Mouse (Mus musculus) brain, adult 2 months (tissue): Measurements from ENCODE around the gene Iqsec1.

ENCODE experiments used
- DNase-seq: peaks from one replicate; pipeline ENCODE4 v3.0.0; 2011; ENCODE audit warnings: low read depth, low spot score

Gene Iqsec1

GRCm38 (mm10) chr6:90728491-90728931 lies 260.0 kb downstream of the Iqsec1 start:
- peak; percentile 88 for DNase-seq

GRCm38 (mm10) chr6:90727826-90728225 lies 260.7 kb downstream of the Iqsec1 start:
- no peak for DNase-seq

- no peak for DNase-seq
These were observed 261.8 kb downstream of the Iqsec1 start for GRCm38 (mm10) chr6:90726711-90727122.

GRCm38 (mm10) chr6:90725526-90725925 lies 263.0 kb downstream of the Iqsec1 start:
- no peak for DNase-seq

GRCm38 (mm10) chr6:90722993-90723392 lies 265.5 kb downstream of the Iqsec1 start:
- peak; percentile 53 for DNase-seq

GRCm38 (mm10) chr6:90720996-90721746 lies 267.3 kb downstream of the Iqsec1 start:
- peak; percentile 58 for DNase-seq

- DNase-seq: no peak
These were observed 268.3 kb downstream of the Iqsec1 start for GRCm38 (mm10) chr6:90720201-90720600.

GRCm38 (mm10) chr6:90719402-90719801 lies 269.1 kb downstream of the Iqsec1 start:
- DNase-seq: no peak

- peak; percentile 59 for DNase-seq
These were observed 270.0 kb downstream of the Iqsec1 start for GRCm38 (mm10) chr6:90718477-90718876.

GRCm38 (mm10) chr6:90717711-90718110 lies 270.8 kb downstream of the Iqsec1 start:
- peak; percentile 62 for DNase-seq

GRCm38 (mm10) chr6:90716853-90717252 lies 271.6 kb downstream of the Iqsec1 start:
- no peak for DNase-seq

- peak; percentile 59 for DNase-seq
These were observed 272.3 kb downstream of the Iqsec1 start for GRCm38 (mm10) chr6:90716066-90716704.

- DNase-seq: no peak
These were observed 273.1 kb downstream of the Iqsec1 start for GRCm38 (mm10) chr6:90715245-90715905.

- no peak for DNase-seq
These were observed 274.8 kb downstream of the Iqsec1 start for GRCm38 (mm10) chr6:90713650-90714049.

GRCm38 (mm10) chr6:90712486-90713480 lies 275.7 kb downstream of the Iqsec1 start:
- DNase-seq: no peak

GRCm38 (mm10) chr6:90712063-90712462 lies 276.4 kb downstream of the Iqsec1 start:
- DNase-seq: no peak

- peak; percentile 93 for DNase-seq
These were observed 276.9 kb downstream of the Iqsec1 start for GRCm38 (mm10) chr6:90711476-90712035.

GRCm38 (mm10) chr6:90710778-90711177 lies 277.7 kb downstream of the Iqsec1 start:
- DNase-seq: no peak

- DNase-seq: no peak
These were observed 278.3 kb downstream of the Iqsec1 start for GRCm38 (mm10) chr6:90709929-90710777.

- no peak for DNase-seq
These were observed 280.3 kb downstream of the Iqsec1 start for GRCm38 (mm10) chr6:90708061-90708618.
